Comparison of ENCODE assay signal across 10 mouse cellular contexts in genomic region chr5:128704134-128704904, GRCm38 (mm10). TPM values are rescaled to one million over a fixed set of nuclear protein-coding genes. Genes with fewer than 3 reads are reported as not detected.
A peak's percentile ranks its signal among the peaks of the same experiment; 100 is the strongest.
DNase-seq lines count a peak whose midpoint lies in the region; ATAC-seq lines count a peak whose summit lies in the region.
"Had no signal": no experiment of that assay in that cellular context is flagged by ENCODE, and none has a peak within 500 bp of the region (broad histone marks: within the 10 kb centered on the region; RNA-seq: fewer than 3 reads in every experiment).

No protein-coding gene starts in this region.

- no peaks in the 10 kb centered on the region for H3K27me3 ChIP-seq in heart, embryonic 10.5 days (ENCODE audit: insufficient read depth, poor library complexity, severe bottlenecking)

- no peaks in the 10 kb centered on the region for H3K36me3 ChIP-seq in heart, embryonic 10.5 days

- H3K9me3 ChIP-seq in heart, embryonic 10.5 days, result no peaks in the 10 kb centered on the region

- intact Hi-C loops in heart, postnatal 36 days (cut with DNase I), result no loop called here

- H3K4me1 ChIP-seq in heart, embryonic 10.5 days, result peaks cover 3% of the 10 kb centered on the region; the same call in 1 of the 2 replicates

- DNase-seq in heart, embryonic 10.5 days (ENCODE audit: low spot score), result no peak
- no peak for DNase-seq in heart, postnatal 36 days
- DNase-seq in thymus, postnatal 4 days, result peak; percentile 17
- DNase-seq in thymus, postnatal 36 days, result no peak
- DNase-seq in mesoderm, embryonic 11.5 days (ENCODE audit: low read depth, low spot score), result peak; percentile 86
- no peak for DNase-seq in B cell, adult 2 months
- DNase-seq in thymus, postnatal 10 days (ENCODE audit: low spot score in 2 of 2), result no peak

- WGBS in heart, embryonic 10.5 days, result 40% methylated on average over 16 of the region's 19 CpGs

- 0 out of 2 replicates have a peak overlapping the region, but pooled peaks have one; percentile 16 for H3K27ac ChIP-seq in heart, embryonic 10.5 days

- no peak for ATAC-seq in erythroid progenitor cell, adult 5-6 weeks (replicated peaks; ENCODE audit: low FRiP score, poor library complexity, severe bottlenecking)

- H3K4me3 ChIP-seq in heart, embryonic 10.5 days, result peak overlapping the region; percentile 22; the same call in 1 of the 2 replicates

RNA-seq across cellular contexts. Expression of gene Piwil1, which starts 2.0 kb away (rescaled TPM):
- not detected in 2 replicates for polyA plus RNA-seq in heart, embryonic 10.5 days (2016; fragmentation: Nextera tagmentation; extraction: Ambion mirVana)
- total RNA-seq in heart, postnatal 36 days (2021), result not detected
- total RNA-seq in erythroid progenitor cell, adult 5-6 weeks (2015; ENCODE audit: low replicate concordance), result not detected in 2 replicates
- not detected in 2 replicates for total RNA-seq in erythroid progenitor cell, adult 5-6 weeks (2017; ENCODE audit: low replicate concordance)
- polyA plus RNA-seq: C2C12; liver, embryonic 16.5 days had no signal

Comparison
In these comparisons a context has a peak if more than half of its experiments do, and no peak if none do; other contexts are left out.
1. DNase-seq: peak in thymus, postnatal 4 days (single experiment) and mesoderm, embryonic 11.5 days (single experiment); none in heart, embryonic 10.5 days (single experiment), heart, postnatal 36 days (0 of 2), thymus, postnatal 36 days (0 of 2), B cell, adult 2 months (0 of 2) and thymus, postnatal 10 days (0 of 2).